Mouse (Mus musculus): ENCODE data around the gene Elp4. TPM values are rescaled to one million over a fixed set of nuclear protein-coding genes. Genes with fewer than 3 reads are reported as not detected.

Elp4 gene
- polyA plus RNA-seq, 1 experiment from 2014 or later, result 15.7 TPM

DNA sequence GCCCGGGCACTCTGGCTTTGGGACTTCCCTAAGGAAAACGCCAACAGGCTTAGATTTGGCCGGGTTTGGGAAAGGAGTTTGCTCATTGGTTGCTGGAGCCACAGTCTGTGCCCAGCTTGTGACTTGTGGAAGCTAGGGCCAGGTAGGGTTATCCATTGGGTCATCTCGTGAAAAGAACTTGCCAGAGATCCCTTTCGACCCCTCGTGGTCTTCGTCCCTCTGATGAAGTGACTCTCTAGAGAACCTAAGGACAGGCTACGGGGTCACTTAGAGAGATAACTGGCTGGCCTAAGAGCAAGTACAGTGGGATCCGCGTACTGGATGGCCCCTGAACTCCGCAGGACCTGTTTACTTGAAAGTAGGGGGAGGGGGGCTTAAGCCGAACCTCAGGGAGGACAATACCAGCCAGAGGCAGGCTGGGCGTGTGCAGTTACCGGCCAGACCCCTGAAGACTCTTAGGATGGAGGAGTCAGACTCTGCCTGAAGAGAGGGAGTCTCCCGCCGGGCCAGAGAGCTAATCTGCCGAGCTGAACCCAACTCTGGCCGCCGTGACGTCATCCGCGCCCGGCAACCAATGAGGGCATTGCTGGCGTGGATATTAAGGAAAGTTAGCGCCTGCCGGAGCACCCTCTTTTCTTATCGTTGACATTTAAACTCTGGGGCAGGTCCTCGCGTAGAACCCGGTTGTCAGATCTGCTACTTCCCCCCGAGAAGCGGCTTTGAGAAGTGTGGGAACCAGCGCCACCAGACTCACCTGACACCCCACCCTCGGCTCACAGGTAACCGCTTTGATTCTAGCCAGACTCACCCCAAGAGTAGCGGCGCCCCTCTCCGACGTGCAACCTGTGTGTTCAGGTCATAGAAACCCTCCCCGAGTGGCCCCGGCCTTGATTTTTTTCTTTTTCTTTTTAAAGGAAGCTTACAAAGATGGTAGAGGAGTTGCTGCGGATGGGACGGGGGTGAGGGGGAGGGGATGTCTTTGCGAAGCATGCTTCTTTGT is 235.8 kb downstream of the Elp4 start, which contains the start of gene Pax6:
Gene Pax6, plus strand, starts transcription at position 630 of the 1,000 bp plus-strand sequence.
- 3% methylated on average over 44 of the region's 44 CpGs for WGBS (ENCODE audit: insufficient replicate concordance)
- H3K4me3 ChIP-seq (replicated peaks), result no peak within 1 kb of the TSS
- H3K4me2 ChIP-seq, result peak within 1 kb of the TSS; percentile 13; the same call in 1 of the 2 replicates
- H3K36me3 ChIP-seq (replicated peaks), result no peaks in the 10 kb centered on the region
- no peak for ATAC-seq (ENCODE audit: insufficient read depth)
- no peak within 1 kb of the TSS for H3K27ac ChIP-seq (replicated peaks)
- no peaks in the 10 kb centered on the region for H3K9me3 ChIP-seq (replicated peaks)
- H3K27me3 ChIP-seq, result peaks cover 100% of the 10 kb centered on the region
- no peak within 1 kb of the TSS for H3K9ac ChIP-seq
- H3K4me1 ChIP-seq (replicated peaks), result peaks cover 13% of the 10 kb centered on the region

DNA sequence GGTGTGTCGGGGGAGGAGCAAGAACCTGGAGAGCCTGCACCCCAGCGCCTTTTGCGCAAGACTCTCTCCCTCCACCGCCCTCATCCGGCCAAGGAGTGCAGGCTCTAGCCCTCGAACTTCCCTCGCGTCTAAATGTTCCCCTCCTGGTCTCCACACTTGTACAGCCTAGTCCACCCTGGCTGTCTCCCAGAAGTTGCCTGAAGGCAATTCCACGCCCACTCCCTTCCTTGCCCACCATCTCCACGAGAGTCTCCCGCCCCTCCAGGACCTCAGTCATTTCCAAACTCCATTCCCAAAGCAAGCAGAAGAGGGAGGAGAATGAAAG is 236.8 kb downstream of the Elp4 start:
- under 1% methylated on average over 11 of the region's 11 CpGs for WGBS (ENCODE audit: insufficient replicate concordance)

DNA sequence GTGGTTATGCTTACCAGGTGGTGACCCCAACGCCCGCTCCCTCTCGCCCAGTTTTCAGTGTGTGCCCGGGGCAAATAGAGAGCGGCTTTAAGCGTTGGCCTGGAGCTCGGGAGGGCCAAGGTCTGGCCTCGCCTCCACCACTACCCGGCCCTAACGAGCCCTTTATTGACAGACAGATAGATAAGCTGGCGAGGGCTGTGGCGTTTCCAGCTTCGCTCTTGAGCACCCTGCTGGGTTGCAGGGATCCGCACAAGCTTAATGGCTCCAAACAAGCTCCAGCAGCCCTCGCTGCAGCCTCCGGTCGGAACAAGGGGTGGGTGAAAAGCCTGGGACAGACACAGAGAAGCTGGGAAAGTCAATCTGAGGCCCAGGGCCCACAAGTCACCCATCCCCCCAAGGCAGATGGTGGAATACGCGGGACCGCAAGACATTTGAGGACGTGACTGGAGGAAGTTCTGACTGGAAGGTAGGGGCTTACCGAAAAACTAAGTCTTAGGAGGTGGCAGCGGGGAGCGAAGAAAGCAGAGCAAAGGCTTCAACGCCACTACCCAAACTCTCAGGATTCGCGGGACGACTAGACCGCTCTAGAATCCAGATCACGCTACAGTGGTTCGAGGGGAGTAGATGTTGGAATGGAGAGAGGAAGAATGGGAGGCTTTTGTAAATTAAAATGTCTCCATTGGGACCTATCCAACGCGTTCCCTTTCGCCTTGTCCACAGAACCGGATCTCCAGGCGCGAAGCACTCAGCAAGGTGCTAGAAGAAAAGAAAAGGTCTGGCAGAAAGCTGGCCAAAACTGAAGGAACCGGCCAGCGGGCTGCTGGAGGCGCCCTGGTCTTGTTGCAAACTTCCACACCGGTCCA is 237.4 kb downstream of the Elp4 start:
- Histone ChIP-seq H3K27me3 (peaks cover 100% of the 10 kb centered on the region), H3K4me1 (replicated peaks) (peaks cover 9% of the 10 kb centered on the region), H3K9ac (no peak overlapping the region), H3K27ac (replicated peaks) (no peak overlapping the region), H3K9me3 (replicated peaks) (no peaks in the 10 kb centered on the region), H3K4me2 (no peak overlapping the region), H3K36me3 (replicated peaks) (no peaks in the 10 kb centered on the region), H3K4me3 (replicated peaks) (no peak overlapping the region)
- no peak for ATAC-seq (ENCODE audit: insufficient read depth)
- WGBS (ENCODE audit: insufficient replicate concordance), result 1% methylated on average over 41 of the region's 41 CpGs

More for the DNA sequence above, 236.8 kb downstream of the Elp4 start:
- H3K4me2 ChIP-seq, result no peak overlapping the region
- H3K9me3 ChIP-seq (replicated peaks), result no peaks in the 10 kb centered on the region
- peaks cover 13% of the 10 kb centered on the region for H3K4me1 ChIP-seq (replicated peaks)
- no peak overlapping the region for H3K9ac ChIP-seq
- no peak overlapping the region for H3K4me3 ChIP-seq (replicated peaks)
- H3K27ac ChIP-seq (replicated peaks), result no peak overlapping the region
- H3K36me3 ChIP-seq (replicated peaks), result no peaks in the 10 kb centered on the region
- peaks cover 100% of the 10 kb centered on the region for H3K27me3 ChIP-seq
- ATAC-seq (ENCODE audit: insufficient read depth), result no peak

- H3K27me3 ChIP-seq, result peaks cover 100% of the 10 kb centered on the region
- no peak for ATAC-seq (ENCODE audit: insufficient read depth)
- H3K4me1 ChIP-seq (replicated peaks), result peaks cover 9% of the 10 kb centered on the region
- no peak overlapping the region for H3K27ac ChIP-seq (replicated peaks)
- H3K9me3 ChIP-seq (replicated peaks), result no peaks in the 10 kb centered on the region
- no peak overlapping the region for H3K4me3 ChIP-seq (replicated peaks)
- H3K36me3 ChIP-seq (replicated peaks), result no peaks in the 10 kb centered on the region
- WGBS (ENCODE audit: insufficient replicate concordance), result under 1% methylated on average over 6 of the region's 6 CpGs
- no peak overlapping the region for H3K9ac ChIP-seq
- no peak overlapping the region for H3K4me2 ChIP-seq
Measured at GRCm38 (mm10) chr2:105666331-105666730, 238.0 kb downstream of the Elp4 start.

DNA sequence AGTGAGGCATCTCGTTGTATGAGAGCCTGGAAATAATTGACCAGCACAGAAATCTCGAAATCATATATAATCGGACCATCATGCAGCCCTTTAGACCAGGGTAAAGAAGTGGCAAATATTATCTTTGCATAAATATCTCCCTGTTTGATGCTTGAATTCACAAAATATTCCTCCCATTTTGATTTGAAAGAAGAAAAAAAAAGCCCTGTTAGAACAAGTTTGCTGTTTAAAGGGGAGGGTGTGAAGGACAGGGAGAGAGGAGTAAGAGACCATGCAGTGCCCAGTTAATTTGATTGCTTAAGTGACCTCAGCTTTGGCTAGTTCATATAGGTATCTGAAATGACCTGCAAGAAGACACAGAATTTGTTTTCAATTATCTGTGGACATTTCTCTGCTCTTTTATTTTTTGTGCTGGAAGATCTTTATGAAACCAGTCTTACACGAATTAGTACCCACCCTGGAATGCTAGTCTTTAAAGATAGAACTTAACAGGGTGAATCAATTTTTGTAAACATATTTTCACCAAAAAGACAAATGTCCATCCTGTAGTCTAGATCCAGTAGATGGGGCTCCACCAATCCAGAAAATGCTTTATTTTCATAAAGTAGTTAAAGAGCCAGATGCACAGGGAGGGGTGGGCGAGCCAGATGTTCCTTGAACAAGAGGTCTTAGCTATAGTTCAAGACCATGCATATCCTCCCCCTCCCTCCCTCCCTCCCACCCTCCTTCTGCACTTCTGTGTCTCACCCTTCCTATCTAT is 238.7 kb downstream of the Elp4 start:
- H3K4me3 ChIP-seq (replicated peaks), result no peak overlapping the region
- H3K27ac ChIP-seq (replicated peaks), result no peak overlapping the region
- H3K4me1 ChIP-seq (replicated peaks), result peaks cover 9% of the 10 kb centered on the region
- H3K36me3 ChIP-seq (replicated peaks), result no peaks in the 10 kb centered on the region
- WGBS (ENCODE audit: insufficient replicate concordance), result 15% methylated on average over 5 of the region's 5 CpGs
- H3K9me3 ChIP-seq (replicated peaks), result no peaks in the 10 kb centered on the region
- no peak overlapping the region for H3K9ac ChIP-seq
- H3K27me3 ChIP-seq, result peaks cover 100% of the 10 kb centered on the region
- no peak overlapping the region for H3K4me2 ChIP-seq
- ATAC-seq (ENCODE audit: insufficient read depth), result no peak

- H3K9ac ChIP-seq, result no peak overlapping the region
- WGBS (ENCODE audit: insufficient replicate concordance), result 10% methylated on average over 5 of the region's 5 CpGs
- H3K4me3 ChIP-seq (replicated peaks), result no peak overlapping the region
- no peaks in the 10 kb centered on the region for H3K36me3 ChIP-seq (replicated peaks)
- no peak overlapping the region for H3K27ac ChIP-seq (replicated peaks)
- ATAC-seq (ENCODE audit: insufficient read depth), result no peak
- no peaks in the 10 kb centered on the region for H3K9me3 ChIP-seq (replicated peaks)
- peaks cover 100% of the 10 kb centered on the region for H3K27me3 ChIP-seq
- H3K4me1 ChIP-seq (replicated peaks), result peaks cover 9% of the 10 kb centered on the region
- no peak overlapping the region for H3K4me2 ChIP-seq
Measured at GRCm38 (mm10) chr2:105664996-105665395, 239.4 kb downstream of the Elp4 start.

GRCm38 (mm10) chr2:105663101-105663511 is 241.3 kb downstream of the Elp4 start:
- no peaks in the 10 kb centered on the region for H3K4me1 ChIP-seq (replicated peaks)
- H3K9ac ChIP-seq, result no peak overlapping the region
- H3K4me2 ChIP-seq, result no peak overlapping the region
- 4% methylated on average over 10 of the region's 10 CpGs for WGBS (ENCODE audit: insufficient replicate concordance)
- H3K27me3 ChIP-seq, result peaks cover 100% of the 10 kb centered on the region
- H3K36me3 ChIP-seq (replicated peaks), result no peaks in the 10 kb centered on the region
- H3K9me3 ChIP-seq (replicated peaks), result no peaks in the 10 kb centered on the region
- no peak for ATAC-seq (ENCODE audit: insufficient read depth)
- no peak overlapping the region for H3K27ac ChIP-seq (replicated peaks)
- H3K4me3 ChIP-seq (replicated peaks), result no peak overlapping the region

- no peaks in the 10 kb centered on the region for H3K9me3 ChIP-seq (replicated peaks)
- no peak overlapping the region for H3K9ac ChIP-seq
- 7% methylated on average over 7 of the region's 7 CpGs for WGBS (ENCODE audit: insufficient replicate concordance)
- no peak overlapping the region for H3K4me2 ChIP-seq
- no peak overlapping the region for H3K27ac ChIP-seq (replicated peaks)
- H3K27me3 ChIP-seq, result peaks cover 99% of the 10 kb centered on the region
- H3K4me3 ChIP-seq (replicated peaks), result no peak overlapping the region
- H3K36me3 ChIP-seq (replicated peaks), result no peaks in the 10 kb centered on the region
- ATAC-seq (ENCODE audit: insufficient read depth), result no peak
- no peaks in the 10 kb centered on the region for H3K4me1 ChIP-seq (replicated peaks)
Measured at GRCm38 (mm10) chr2:105662606-105663005, 241.8 kb downstream of the Elp4 start.

- H3K4me1 ChIP-seq (replicated peaks), result no peaks in the 10 kb centered on the region
- no peak overlapping the region for H3K27ac ChIP-seq (replicated peaks)
- no peaks in the 10 kb centered on the region for H3K9me3 ChIP-seq (replicated peaks)
- 6% methylated on average over 16 of the region's 16 CpGs for WGBS (ENCODE audit: insufficient replicate concordance)
- H3K9ac ChIP-seq, result no peak overlapping the region
- no peaks in the 10 kb centered on the region for H3K36me3 ChIP-seq (replicated peaks)
- no peak for ATAC-seq (ENCODE audit: insufficient read depth)
- H3K4me2 ChIP-seq, result no peak overlapping the region
- H3K27me3 ChIP-seq, result peaks cover 99% of the 10 kb centered on the region
- H3K4me3 ChIP-seq (replicated peaks), result no peak overlapping the region
Measured at GRCm38 (mm10) chr2:105662121-105662520, 242.2 kb downstream of the Elp4 start.

DNA sequence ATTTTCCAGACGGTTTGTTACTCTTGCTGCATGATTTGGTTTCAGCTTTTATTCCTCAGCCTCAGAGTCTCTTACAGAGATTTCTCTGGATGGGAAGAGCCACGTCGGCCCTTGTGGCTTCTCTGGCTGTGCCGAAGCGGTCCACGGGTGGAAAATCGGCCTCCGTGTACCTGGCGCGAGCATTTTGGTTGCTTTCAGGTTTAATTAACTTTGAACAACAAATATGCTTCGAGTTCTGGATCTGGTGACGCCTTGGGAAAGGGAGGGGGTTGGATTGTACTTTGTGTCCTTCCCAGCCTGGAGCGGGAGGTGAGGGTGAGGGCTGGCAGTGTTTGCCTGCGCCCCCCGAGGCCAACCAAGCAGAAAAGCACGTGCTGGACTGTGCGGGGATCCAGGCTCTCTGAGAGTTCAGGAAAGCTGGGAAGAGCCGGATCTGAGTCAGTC is 242.7 kb downstream of the Elp4 start:
- Histone ChIP-seq H3K4me3 (replicated peaks) (no peak overlapping the region), H3K27me3 (peaks cover 99% of the 10 kb centered on the region), H3K36me3 (replicated peaks) (no peaks in the 10 kb centered on the region), H3K27ac (replicated peaks) (no peak overlapping the region), H3K4me1 (replicated peaks) (no peaks in the 10 kb centered on the region), H3K9ac (no peak overlapping the region), H3K4me2 (no peak overlapping the region), H3K9me3 (replicated peaks) (no peaks in the 10 kb centered on the region)
- WGBS (ENCODE audit: insufficient replicate concordance), result 2% methylated on average over 18 of the region's 18 CpGs
- ATAC-seq (ENCODE audit: insufficient read depth), result no peak
